Mouse (Mus musculus) T-helper 1 cell (primary cell): ENCODE results near the gene Ckap2l.

Experiments
- in situ Hi-C: fragments of 300-600 bp; cut with MboI, MseI; formaldehyde crosslinking; loops from one replicate; pipeline ENCODE4 v1.15.1; 2025; ENCODE audit warnings: high pct_unique_total_duplicates

Ckap2l gene

GRCm38 (mm10) chr2:129265316-129265715 is 31.7 kb downstream of the Ckap2l start:
- in situ Hi-C loops, result no loop called here

- in situ Hi-C loops, result no loop called here
These were observed 33.9 kb downstream of the Ckap2l start for GRCm38 (mm10) chr2:129263073-129263472.

- in situ Hi-C loops, result no loop called here
These were observed 35.7 kb downstream of the Ckap2l start for GRCm38 (mm10) chr2:129261151-129261794.

DNA sequence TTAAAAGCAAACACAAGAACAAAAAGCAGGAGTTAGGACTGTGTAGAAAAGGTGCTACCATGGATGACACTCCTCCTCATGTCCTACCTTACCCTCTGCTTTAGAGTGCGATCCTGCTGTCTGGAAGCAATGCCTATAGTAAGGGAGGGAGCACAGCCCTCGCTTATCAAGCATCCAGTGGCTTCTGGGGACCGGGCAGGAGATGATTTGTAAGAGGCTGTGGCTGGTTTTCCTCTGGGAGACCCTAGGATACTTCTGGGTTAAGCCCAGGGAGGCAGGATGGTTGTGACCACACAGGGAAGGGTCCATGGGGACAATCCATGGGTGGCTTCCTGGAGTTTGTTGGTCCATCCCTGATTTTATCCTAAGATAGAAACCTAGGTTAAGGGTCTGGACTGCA is 36.4 kb downstream of the Ckap2l start:
- in situ Hi-C loops, result no loop called here

GRCm38 (mm10) chr2:129258475-129259211 is 38.4 kb downstream of the Ckap2l start:
- in situ Hi-C loops, result loop anchor here (5.0 kb wide), 1 partner anchor 126 kb away; no protein-coding TSS in a partner anchor

- in situ Hi-C loops, result loop anchor here (5.0 kb wide), 1 partner anchor 126 kb away; no protein-coding TSS in a partner anchor
These were observed 39.0 kb downstream of the Ckap2l start for GRCm38 (mm10) chr2:129258056-129258455.

- in situ Hi-C loops, result loop anchor here (5.0 kb wide), 1 partner anchor 124 kb away; no protein-coding TSS in a partner anchor
These were observed 41.0 kb downstream of the Ckap2l start for GRCm38 (mm10) chr2:129256006-129256405.

DNA sequence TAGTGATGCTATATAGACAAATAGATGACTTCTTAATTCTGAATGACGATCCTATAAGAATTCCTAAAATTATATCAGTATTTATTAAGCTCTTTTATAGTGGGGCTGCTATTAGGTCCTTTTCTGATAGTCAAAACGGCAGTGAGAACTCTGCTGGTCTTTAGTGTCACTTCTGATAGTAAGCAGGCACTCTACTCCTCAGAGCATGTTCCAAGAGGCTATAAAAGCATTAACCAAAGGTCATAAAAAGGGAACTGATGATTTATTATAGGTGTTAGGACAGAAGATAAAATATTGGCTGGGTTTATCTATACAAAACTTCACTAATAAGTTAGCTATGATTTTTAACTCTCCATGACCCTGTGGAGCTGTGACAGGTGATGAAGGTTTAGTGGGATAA is 42.9 kb downstream of the Ckap2l start:
- in situ Hi-C loops, result no loop called here

DNA sequence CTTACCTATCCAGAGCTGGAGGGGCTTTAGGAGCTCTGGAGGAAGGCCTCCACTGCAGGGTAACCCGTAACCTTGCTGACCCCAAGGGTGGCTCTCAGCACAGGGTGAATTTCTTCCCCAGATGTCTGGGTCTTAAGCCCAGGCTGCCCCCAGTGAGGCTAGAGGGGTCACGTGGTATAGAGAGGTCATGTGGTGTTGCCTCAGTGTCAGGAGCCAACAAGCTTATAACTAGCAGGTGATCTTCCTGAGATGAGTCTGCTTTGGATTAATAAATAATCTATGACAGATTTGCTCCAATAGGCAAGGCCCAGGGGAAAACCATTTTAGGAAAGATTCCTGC is 43.4 kb downstream of the Ckap2l start:
- in situ Hi-C loops, result no loop called here

- in situ Hi-C loops, result no loop called here
These were observed 44.0 kb downstream of the Ckap2l start for GRCm38 (mm10) chr2:129252836-129253630.

GRCm38 (mm10) chr2:129249321-129249720 is 47.7 kb downstream of the Ckap2l start:
- in situ Hi-C loops, result no loop called here

- in situ Hi-C loops, result no loop called here
These were observed 49.3 kb downstream of the Ckap2l start for GRCm38 (mm10) chr2:129247707-129248121.

DNA sequence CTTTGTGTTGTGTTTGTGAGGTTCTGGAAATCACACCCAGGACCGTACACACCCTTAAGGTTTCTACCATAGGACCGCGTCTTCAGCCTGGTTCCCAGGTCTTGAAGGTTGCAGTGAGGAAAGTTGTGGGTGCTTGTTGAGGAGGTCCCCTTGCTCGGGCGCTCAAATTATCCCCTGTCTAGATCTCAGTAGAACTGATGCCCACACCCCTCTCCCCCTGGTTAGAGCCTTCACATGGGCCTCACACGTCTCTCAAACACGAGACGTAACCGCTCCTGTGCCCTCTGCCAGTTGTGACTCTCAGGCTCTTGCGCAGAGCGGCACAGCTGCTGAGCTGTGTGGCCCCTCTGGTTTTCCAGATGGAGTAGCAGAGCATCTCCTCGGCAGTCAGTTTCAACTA is 50.1 kb downstream of the Ckap2l start:
- in situ Hi-C loops, result no loop called here

- in situ Hi-C loops, result no loop called here
These were observed 50.6 kb downstream of the Ckap2l start for GRCm38 (mm10) chr2:129246436-129246835.

DNA sequence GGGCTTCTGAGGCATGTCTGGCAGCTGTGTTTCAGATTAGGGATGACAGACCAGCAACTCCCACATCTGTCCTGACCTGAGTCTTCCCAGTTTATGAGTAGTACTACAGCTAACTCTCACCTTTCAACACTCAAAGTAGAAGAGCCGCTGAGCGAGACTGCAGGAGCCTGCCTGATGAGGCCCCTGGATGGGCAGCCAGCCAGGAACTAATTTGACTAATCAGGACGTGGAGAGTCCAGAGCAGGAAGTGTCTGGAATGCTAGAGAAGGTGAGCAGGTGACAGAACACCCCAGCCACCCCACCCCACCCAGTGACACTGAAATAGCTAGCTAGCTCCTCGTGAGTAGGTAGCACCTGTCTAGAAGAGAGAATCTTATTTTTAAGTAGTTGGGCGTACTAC is 51.4 kb downstream of the Ckap2l start:
- in situ Hi-C loops, result no loop called here

GRCm38 (mm10) chr2:129244446-129245120 is 52.4 kb downstream of the Ckap2l start:
- in situ Hi-C loops, result no loop called here

DNA sequence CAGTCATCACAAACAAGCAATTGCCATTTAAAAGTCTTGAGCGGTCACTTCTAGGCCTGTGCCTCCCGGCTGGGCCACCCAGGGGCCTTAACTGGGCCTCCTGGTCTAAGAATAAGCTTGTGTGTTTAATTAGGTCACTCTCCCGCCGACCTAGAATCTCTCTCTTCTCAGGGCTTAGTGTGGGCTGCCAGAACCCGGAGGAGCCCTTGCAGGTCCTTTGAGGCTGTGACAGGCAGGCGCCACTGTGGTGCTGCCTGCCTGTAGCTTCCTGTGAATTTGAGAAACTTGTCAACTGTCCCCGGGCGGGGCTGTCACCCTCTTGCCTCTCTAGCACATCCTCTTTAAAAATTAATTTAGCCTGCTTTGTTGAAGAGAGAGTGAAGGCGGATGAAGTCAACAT is 53.2 kb downstream of the Ckap2l start:
- in situ Hi-C loops, result no loop called here

GRCm38 (mm10) chr2:129243005-129243404 is 54.0 kb downstream of the Ckap2l start:
- in situ Hi-C loops, result no loop called here

GRCm38 (mm10) chr2:129241845-129242833 is 54.9 kb downstream of the Ckap2l start:
- in situ Hi-C loops, result no loop called here

DNA sequence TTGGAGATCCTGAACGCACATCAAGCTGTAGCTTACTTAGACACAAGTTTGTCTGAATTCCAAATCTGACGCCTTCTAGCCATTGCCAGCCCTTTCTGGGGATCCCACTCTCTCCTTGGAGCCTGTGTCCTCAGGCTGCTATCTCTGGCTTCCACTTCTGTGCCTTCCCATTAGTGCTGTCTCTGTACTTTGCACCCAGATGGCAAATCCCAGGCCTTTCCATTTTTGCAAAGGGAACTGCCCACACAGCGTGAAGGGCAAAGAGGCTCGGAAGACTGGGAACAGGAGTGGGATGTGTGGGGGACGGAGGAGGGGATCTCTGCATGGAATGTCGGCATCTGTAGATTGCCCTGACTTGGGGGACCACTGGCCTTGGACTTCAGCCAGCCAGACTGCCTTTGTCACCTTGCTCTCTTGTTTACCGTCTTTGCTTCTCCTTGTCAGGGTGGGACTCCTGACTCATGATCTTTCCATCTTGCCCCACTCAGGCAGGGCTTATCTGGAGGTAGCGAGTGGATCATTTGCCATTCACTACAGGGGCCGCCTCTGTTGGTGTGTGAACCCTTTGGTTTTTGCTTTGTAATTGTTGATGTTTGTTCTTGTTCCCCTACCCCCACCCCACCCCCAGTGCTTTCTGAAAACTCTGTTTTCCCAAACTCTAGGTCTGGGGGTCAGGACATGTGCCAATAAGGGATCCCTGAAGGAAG is 56.1 kb downstream of the Ckap2l start:
- in situ Hi-C loops, result no loop called here
